Mouse (Mus musculus) ES-E14 (cell line): ENCODE measurements around the gene Castor1. TPM values are rescaled to one million over a fixed set of nuclear protein-coding genes. Genes with fewer than 3 reads are reported as not detected.

Experiments
- DNase-seq: peaks from one replicate; pipeline ENCODE4 v3.0.0-alpha.2; 2013; ENCODE audit warnings: low read depth, low spot score
- H3K27ac ChIP-seq: 2 replicates; pipeline ENCODE4 v1.5.1; 2012; ENCODE audit warnings: low read depth, mild to moderate bottlenecking, low read length, moderate library complexity, mixed read lengths; ENCODE audit not compliant: poor library complexity, insufficient read depth, severe bottlenecking
- H3K36me3 ChIP-seq: 2 replicates; pipeline ENCODE4 v1.6.1; 2012; ENCODE audit warnings: mild to moderate bottlenecking, low read length, moderate library complexity, mixed read lengths; ENCODE audit not compliant: control insufficient read depth, poor library complexity, insufficient read depth, severe bottlenecking
- H3K4me1 ChIP-seq, 2 experiments: fragments of 150-350 bp in 1 of 2; sonication (generic) in 1 of 2; 2 replicates each; pipeline ENCODE4 v1.6.1; 2012; ENCODE audit warnings: low read length in 2 of 2, mild to moderate bottlenecking in 1 of 2, mixed read lengths in 1 of 2; ENCODE audit not compliant: control insufficient read depth in 2 of 2, insufficient read depth in 2 of 2, poor library complexity in 1 of 2
- H3K4me3 ChIP-seq, 2 experiments: fragments of 150-350 bp in 1 of 2; sonication (generic) in 1 of 2; 2 replicates each; pipeline ENCODE4 v1.5.1; 2012; ENCODE audit warnings: low read length in 2 of 2, low read depth in 1 of 2, mild to moderate bottlenecking in 1 of 2, mixed read lengths in 1 of 2; ENCODE audit not compliant: insufficient read depth in 1 of 2, poor library complexity in 1 of 2, severe bottlenecking in 1 of 2
- H3K9ac ChIP-seq: 2 replicates; pipeline ENCODE4 v1.6.1; 2012; ENCODE audit warnings: low read depth, mild to moderate bottlenecking, low read length, mixed read lengths; ENCODE audit not compliant: poor library complexity, insufficient read depth, severe bottlenecking
- H3K9me3 ChIP-seq: fragments of 150-350 bp; sonication (generic); 2 replicates; pipeline ENCODE4 v1.6.1; 2012; ENCODE audit warnings: low read depth, mild to moderate bottlenecking, low read length; ENCODE audit not compliant: control insufficient read depth, insufficient read depth
- CHD2 ChIP-seq: IDR thresholded peaks from 2 replicates; pipeline ENCODE4 v1.6.1; 2014; ENCODE audit warnings: mild to moderate bottlenecking, low read depth, low read length, inconsistent platforms
- HCFC1 ChIP-seq: IDR thresholded peaks from 2 replicates; pipeline ENCODE4 v1.6.1; 2012; ENCODE audit warnings: low read length, inconsistent platforms, borderline replicate concordance; ENCODE audit not compliant: insufficient read depth
- MAFK ChIP-seq: IDR thresholded peaks from 2 replicates; pipeline ENCODE4 v1.6.1; 2014; ENCODE audit warnings: mild to moderate bottlenecking, low read depth, low read length, inconsistent platforms; ENCODE audit not compliant: insufficient read depth
- ZC3H11A ChIP-seq: IDR thresholded peaks from 2 replicates; pipeline ENCODE4 v1.6.1; 2012; ENCODE audit warnings: low read depth, mild to moderate bottlenecking, inconsistent platforms, low read length, borderline replicate concordance
- ZNF384 ChIP-seq: IDR thresholded peaks from 2 replicates; pipeline ENCODE4 v1.6.1; 2012; ENCODE audit warnings: low read depth, low read length, inconsistent platforms
- in situ Hi-C, 2 experiments: fragments of 600-800 bp; cut with MboI; formaldehyde crosslinking; loops; one replicate each; pipeline ENCODE4 v1.15.1; 2025; ENCODE audit warnings: low sequenced_read_pairs in 2 of 2, inconsistent platforms in 1 of 2; ENCODE audit not compliant: unreplicated experiment in 2 of 2
- total RNA-seq: library from RNA; depleted of rRNA; stranded (reverse); fragments of 300-350 nt; gene quantifications from 2 replicates; pipeline ENCODE4 v1.2.3, GENCODE M21; 2012

Castor1 gene
- total RNA-seq, 1 experiment = 45.5 TPM

DNA sequence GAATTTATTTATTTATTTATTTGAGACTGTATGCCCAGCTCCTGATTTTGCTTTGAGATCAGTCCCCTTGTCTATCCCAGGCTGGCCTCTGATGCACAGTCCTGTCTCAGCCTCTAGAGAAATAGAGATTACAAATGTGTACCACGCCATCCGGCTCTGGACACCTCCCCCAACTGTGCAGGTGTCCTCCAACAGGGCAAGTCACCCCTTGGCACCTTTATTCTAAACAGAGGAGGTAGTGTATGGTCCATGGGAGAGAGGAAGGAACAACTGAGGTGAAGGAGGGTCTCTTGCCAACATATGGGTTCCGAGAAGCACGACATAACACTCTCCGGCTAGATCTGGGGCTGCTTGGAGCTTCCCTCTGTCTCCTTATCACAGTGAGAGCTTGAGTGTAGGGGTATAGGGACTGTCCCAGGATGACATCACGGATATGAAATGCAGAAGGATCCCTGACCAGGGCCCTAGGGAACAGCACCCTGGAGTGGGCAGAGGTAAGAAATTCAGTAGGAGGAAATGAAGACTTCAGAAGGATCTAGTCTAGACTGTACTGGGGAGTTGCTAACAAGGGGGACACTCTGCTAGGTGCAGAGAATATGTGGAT is 17.1 kb downstream of the Castor1 start:
- DNase-seq = no peak
- TF ChIP-seq ZC3H11A (no peak), HCFC1 (no peak), CHD2 (no peak), ZNF384 (no peak), MAFK (no peak)
- Histone ChIP-seq H3K9me3 (no peaks in the 10 kb centered on the region), H3K4me1 (peaks cover 2 to 23% of the 10 kb centered on the region in 2 experiments; a peak in 2 of 4 replicates), H3K36me3 (no peaks in the 10 kb centered on the region), H3K27ac (no peak overlapping the region), H3K4me3 (no peak overlapping the region), H3K9ac (no peak overlapping the region)
- in situ Hi-C loops = no loop called here

DNA sequence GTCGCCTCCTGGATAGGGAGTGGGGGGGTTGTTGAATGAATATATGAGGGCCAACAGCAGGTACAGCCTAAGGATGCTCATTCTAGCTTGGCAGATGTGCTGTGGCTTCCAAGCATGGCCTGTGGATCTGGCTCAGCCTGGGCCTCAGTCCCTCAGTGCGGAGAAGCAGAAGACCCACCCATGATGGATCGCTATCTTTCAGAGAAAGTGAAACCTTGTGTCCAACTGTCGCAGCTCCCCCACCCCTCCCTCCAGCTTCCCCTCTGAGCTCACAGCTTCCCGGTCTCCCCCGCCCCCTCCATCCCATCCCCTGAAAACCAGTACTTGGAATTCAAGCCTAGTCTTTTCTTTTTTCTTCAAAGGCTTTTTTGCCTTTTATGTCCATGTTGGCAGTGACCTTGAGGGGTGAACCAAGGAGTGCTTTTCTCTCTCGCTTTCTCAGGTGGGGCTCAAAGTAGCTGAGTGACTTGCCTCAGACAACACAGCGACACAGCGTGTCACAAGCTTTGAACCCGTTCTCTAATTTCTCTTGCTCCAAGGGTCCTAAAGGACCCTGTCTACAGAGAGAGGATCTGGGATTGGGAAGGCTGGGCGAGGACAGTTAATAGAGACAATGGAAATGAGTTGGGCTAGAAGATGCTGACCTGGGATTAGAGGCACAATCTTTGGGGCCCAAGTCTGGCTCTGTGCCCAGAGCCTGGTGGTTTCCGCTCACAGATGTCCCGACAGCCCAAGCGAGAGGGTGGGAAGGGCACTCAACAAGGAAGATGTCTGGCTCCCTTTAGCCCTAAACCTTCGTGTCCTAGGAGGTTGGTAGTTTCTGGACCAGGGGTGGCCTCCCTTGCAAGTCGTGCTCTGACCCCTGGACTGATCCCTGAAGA is 17.9 kb downstream of the Castor1 start, which contains the start of gene Osm:
Gene Osm (plus strand): TSS at position 756 of the 881 bp plus-strand sequence.
- TF ChIP-seq MAFK = no peak
- no peak for TF ChIP-seq ZNF384
- TF ChIP-seq CHD2 = no peak
- TF ChIP-seq ZC3H11A = no peak
- no peak for TF ChIP-seq HCFC1
- Histone ChIP-seq H3K36me3 (no peaks in the 10 kb centered on the region), H3K4me1 (peaks cover 2 to 27% of the 10 kb centered on the region in 2 experiments; a peak in 2 of 4 replicates), H3K9ac (no peak within 1 kb of the TSS), H3K4me3 (peak within 1 kb of the TSS in 1 of 2 experiments; percentile 10; a peak in 1 of 4 replicates), H3K27ac (no peak within 1 kb of the TSS), H3K9me3 (no peaks in the 10 kb centered on the region)
- in situ Hi-C loops = no loop called here
- DNase-seq = no peak

DNA sequence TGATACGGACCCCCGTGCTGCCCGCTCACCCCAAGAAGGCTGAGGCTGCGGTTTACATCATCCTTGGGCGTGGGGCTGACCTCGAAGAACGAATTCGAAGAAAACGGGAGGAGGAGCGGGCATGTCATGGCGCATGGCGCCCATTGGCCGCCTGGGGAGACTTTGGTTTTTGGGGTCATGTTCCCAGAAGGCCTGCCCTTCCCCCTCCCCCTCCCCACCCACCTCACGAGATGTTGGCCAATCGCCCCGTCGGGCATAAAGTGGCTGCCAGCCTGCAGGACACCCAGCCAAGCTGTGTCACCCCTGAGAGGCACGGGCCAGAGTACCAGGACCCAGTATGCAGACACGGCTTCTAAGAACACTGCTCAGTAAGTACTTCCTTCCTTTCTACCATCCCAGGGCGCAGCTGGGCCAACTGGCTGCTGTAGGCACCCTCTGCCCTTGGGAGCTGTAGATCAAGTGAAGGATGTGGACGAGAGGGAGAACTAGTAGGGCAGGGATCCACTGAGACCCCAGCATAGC is 18.6 kb downstream of the Castor1 start:
- TF ChIP-seq HCFC1 = no peak
- TF ChIP-seq ZNF384 = no peak
- TF ChIP-seq ZC3H11A = no peak
- TF ChIP-seq CHD2 = no peak
- TF ChIP-seq MAFK = no peak
- in situ Hi-C loops = no loop called here
- H3K9me3 ChIP-seq = no peaks in the 10 kb centered on the region
- H3K36me3 ChIP-seq = no peaks in the 10 kb centered on the region
- H3K9ac ChIP-seq = no peak overlapping the region
- H3K27ac ChIP-seq = no peak overlapping the region
- DNase-seq = no peak
- H3K4me3 ChIP-seq = no peak overlapping the region
- H3K4me1 ChIP-seq = peaks cover 0 to 27% of the 10 kb centered on the region in 2 experiments; a peak in 2 of 4 replicates

DNA sequence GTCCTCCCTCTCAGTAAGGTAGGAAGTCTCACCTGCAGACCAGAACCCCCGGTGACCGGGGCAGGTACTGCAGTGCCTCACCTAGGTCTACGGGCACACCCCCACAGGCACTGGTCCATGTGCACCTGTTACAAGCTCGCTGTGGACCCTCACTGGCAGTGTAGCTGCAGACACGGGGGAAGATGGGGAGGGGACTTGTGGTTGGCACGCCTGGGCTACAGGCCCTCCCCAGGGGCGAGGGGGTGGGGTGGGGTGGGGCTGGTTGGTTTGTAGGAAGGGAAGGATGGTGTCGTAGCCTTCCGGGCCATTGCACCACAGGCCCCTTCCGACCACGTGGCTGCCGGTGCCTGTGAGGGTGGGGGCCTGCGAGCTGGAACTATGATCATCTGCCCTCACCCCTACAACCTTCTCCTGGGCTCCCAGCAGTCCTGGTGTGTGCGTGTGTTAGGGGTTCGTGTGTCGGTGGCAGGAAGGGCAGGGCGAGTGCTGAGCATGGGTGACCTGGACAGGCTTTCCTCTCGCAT is 19.4 kb downstream of the Castor1 start:
- H3K27ac ChIP-seq = no peak overlapping the region
- in situ Hi-C loops = no loop called here
- no peaks in the 10 kb centered on the region for H3K36me3 ChIP-seq
- H3K4me1 ChIP-seq = peaks cover 0 to 27% of the 10 kb centered on the region in 2 experiments; a peak in 2 of 4 replicates
- TF ChIP-seq MAFK (no peak), ZNF384 (no peak), ZC3H11A (no peak), CHD2 (no peak), HCFC1 (no peak)
- no peaks in the 10 kb centered on the region for H3K9me3 ChIP-seq
- H3K9ac ChIP-seq = no peak overlapping the region
- no peak for DNase-seq
- H3K4me3 ChIP-seq = peak overlapping the region in 1 of 2 experiments; percentile 21; a peak in 1 of 4 replicates
